Mouse (Mus musculus): Measurements from ENCODE around the gene Sec14l1. TPM values are rescaled to one million over a fixed set of nuclear protein-coding genes. Genes with fewer than 3 reads are reported as not detected.

The Sec14l1 gene
- polyA plus RNA-seq, 1 experiment from 2014 or later, result 33.2 TPM

DNA sequence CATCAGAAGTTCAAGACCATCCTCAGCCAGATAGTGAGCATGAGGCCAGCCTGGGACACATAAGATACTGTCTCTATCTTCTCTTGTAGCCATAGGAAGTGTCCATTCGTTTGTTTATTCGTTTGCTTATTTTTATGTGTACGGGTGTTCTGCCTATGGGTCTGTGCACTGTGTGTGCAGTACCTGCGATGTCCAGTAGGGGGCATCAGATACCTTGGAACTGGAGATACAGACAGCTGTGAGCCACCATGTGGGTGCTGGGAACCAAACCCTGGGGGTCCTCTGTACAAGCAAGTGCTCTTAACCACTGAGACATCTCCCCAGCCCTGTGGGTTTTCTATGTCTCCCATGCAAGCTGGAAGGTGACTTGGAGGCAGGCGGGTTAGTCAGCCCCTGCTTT lies 64.9 kb downstream of the Sec14l1 start:
- 78% methylated on average over 5 of the region's 5 CpGs for WGBS
- Histone ChIP-seq H3K4me2 (ENCODE audit: low read length) (no peak overlapping the region), H3K9ac (ENCODE audit: low read length) (no peak overlapping the region), H3K4me3 (ENCODE audit: control insufficient read depth in 1 of 2, insufficient read depth in 1 of 2, low read depth in 1 of 2, low read length in 2 of 2) (no peak overlapping the region), H3K9me3 (ENCODE audit: control insufficient read depth, low read length) (peaks cover 30% of the 10 kb centered on the region; the same call in 1 of the 2 replicates), H3K36me3 (ENCODE audit: control insufficient read depth, insufficient read depth, low read length) (no peaks in the 10 kb centered on the region), H3K27me3 (ENCODE audit: control insufficient read depth, insufficient read depth, low read length) (no peaks in the 10 kb centered on the region), H3K27ac (replicated peaks in 1 of 2; ENCODE audit: control insufficient read depth in 1 of 2, insufficient read depth in 1 of 2, low read depth in 2 of 2, low read length in 2 of 2) (no peak overlapping the region), H3K4me1 (ENCODE audit: control insufficient read depth in 2 of 2, insufficient read depth in 2 of 2, low read length in 2 of 2) (peaks cover 2 to 5% of the 10 kb centered on the region in 2 experiments; a peak in 2 of 4 replicates)
- no peak for ATAC-seq (ENCODE audit: insufficient number of reproducible peaks, insufficient read depth, low FRiP score, low read depth)

DNA sequence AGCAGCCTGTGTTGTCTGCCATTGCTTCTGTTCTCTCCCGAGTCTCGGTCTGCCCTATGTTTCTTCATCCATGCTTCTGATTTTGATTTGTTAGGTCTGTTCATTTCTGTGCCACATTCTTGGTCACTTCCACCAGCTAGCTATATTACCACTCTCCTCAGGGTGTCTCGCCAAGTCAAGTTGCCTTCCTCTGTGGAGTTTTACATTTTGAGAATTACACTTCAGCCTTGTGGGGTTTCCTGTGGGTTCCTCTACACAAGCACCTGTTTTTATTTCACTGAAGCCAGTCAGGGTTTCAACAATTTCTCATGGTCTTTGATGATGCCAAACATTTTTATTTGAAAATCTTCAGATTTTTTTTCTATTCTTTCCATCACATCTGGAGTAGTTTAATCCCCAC lies 67.8 kb downstream of the Sec14l1 start:
- Histone ChIP-seq H3K27ac (replicated peaks in 1 of 2; ENCODE audit: control insufficient read depth in 1 of 2, insufficient read depth in 1 of 2, low read depth in 2 of 2, low read length in 2 of 2) (no peak overlapping the region), H3K4me1 (ENCODE audit: control insufficient read depth in 2 of 2, insufficient read depth in 2 of 2, low read length in 2 of 2) (no peaks in the 10 kb centered on the region), H3K9ac (ENCODE audit: low read length) (no peak overlapping the region), H3K9me3 (ENCODE audit: control insufficient read depth, low read length) (peaks cover 30% of the 10 kb centered on the region; the same call in 1 of the 2 replicates), H3K36me3 (ENCODE audit: control insufficient read depth, insufficient read depth, low read length) (no peaks in the 10 kb centered on the region), H3K4me2 (ENCODE audit: low read length) (no peak overlapping the region), H3K4me3 (ENCODE audit: control insufficient read depth in 1 of 2, insufficient read depth in 1 of 2, low read depth in 1 of 2, low read length in 2 of 2) (no peak overlapping the region), H3K27me3 (ENCODE audit: control insufficient read depth, insufficient read depth, low read length) (no peaks in the 10 kb centered on the region)
- ATAC-seq (ENCODE audit: insufficient number of reproducible peaks, insufficient read depth, low FRiP score, low read depth), result no peak
- WGBS, result 84% methylated on average over 3 of the region's 3 CpGs

DNA sequence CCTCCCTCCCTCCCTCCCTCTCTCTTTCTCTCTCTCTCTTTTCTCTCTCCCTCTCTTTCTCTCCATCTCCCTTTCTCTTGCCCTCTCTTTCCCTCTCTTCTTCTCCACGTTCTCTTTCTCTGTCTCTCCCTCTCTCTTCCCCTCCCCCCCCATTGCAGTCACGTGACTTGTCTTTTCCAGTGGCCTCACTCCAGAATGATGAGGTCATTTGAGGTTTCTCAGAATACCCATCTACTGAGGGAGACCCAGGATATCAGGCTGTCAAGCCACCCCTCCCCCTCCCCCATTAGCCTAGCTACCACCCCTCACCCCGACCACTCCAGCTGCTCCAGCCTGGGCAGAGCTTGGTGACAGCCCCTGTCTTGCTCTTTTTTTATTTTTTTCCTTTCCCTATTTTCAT lies 68.3 kb downstream of the Sec14l1 start:
- Histone ChIP-seq H3K4me3 (ENCODE audit: control insufficient read depth in 1 of 2, insufficient read depth in 1 of 2, low read depth in 1 of 2, low read length in 2 of 2) (no peak overlapping the region), H3K9me3 (ENCODE audit: control insufficient read depth, low read length) (peaks cover 30% of the 10 kb centered on the region; the same call in 1 of the 2 replicates), H3K36me3 (ENCODE audit: control insufficient read depth, insufficient read depth, low read length) (no peaks in the 10 kb centered on the region), H3K27me3 (ENCODE audit: control insufficient read depth, insufficient read depth, low read length) (no peaks in the 10 kb centered on the region), H3K4me2 (ENCODE audit: low read length) (no peak overlapping the region), H3K9ac (ENCODE audit: low read length) (no peak overlapping the region), H3K4me1 (ENCODE audit: control insufficient read depth in 2 of 2, insufficient read depth in 2 of 2, low read length in 2 of 2) (no peaks in the 10 kb centered on the region), H3K27ac (replicated peaks in 1 of 2; ENCODE audit: control insufficient read depth in 1 of 2, insufficient read depth in 1 of 2, low read depth in 2 of 2, low read length in 2 of 2) (no peak overlapping the region)
- ATAC-seq (ENCODE audit: insufficient number of reproducible peaks, insufficient read depth, low FRiP score, low read depth), result no peak
- WGBS, result 62% methylated on average over 3 of the region's 3 CpGs

DNA sequence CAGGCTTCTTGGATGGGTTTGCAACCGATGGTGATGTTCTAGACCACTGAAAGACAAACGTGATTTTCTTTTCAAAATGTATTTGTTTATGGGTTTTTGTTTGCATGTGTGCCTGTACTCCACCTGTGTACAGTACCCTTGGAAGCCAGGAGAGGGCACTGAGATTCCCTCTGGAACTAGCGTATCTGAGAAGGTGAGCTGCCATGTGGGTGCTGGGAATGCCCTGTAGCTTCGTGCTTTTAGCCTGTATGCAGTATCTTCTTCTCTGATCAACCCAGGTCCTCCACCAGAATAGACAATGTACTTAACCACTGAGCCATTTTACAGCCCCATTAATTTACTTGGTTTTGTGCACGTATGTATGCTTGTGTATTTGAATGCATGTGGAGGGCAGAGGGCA lies 68.9 kb downstream of the Sec14l1 start:
- H3K27me3 ChIP-seq (ENCODE audit: control insufficient read depth, insufficient read depth, low read length), result no peaks in the 10 kb centered on the region
- no peak overlapping the region for H3K4me2 ChIP-seq (ENCODE audit: low read length)
- no peak overlapping the region for H3K4me3 ChIP-seq (ENCODE audit: control insufficient read depth in 1 of 2, insufficient read depth in 1 of 2, low read depth in 1 of 2, low read length in 2 of 2)
- H3K36me3 ChIP-seq (ENCODE audit: control insufficient read depth, insufficient read depth, low read length), result no peaks in the 10 kb centered on the region
- 80% methylated on average over 5 of the region's 5 CpGs for WGBS
- no peak overlapping the region for H3K9ac ChIP-seq (ENCODE audit: low read length)
- H3K27ac ChIP-seq (replicated peaks in 1 of 2; ENCODE audit: control insufficient read depth in 1 of 2, insufficient read depth in 1 of 2, low read depth in 2 of 2, low read length in 2 of 2), result no peak overlapping the region
- ATAC-seq (ENCODE audit: insufficient number of reproducible peaks, insufficient read depth, low FRiP score, low read depth), result no peak
- H3K4me1 ChIP-seq (ENCODE audit: control insufficient read depth in 2 of 2, insufficient read depth in 2 of 2, low read length in 2 of 2), result no peaks in the 10 kb centered on the region
- H3K9me3 ChIP-seq (ENCODE audit: control insufficient read depth, low read length), result peaks cover 30% of the 10 kb centered on the region; the same call in 1 of the 2 replicates

DNA sequence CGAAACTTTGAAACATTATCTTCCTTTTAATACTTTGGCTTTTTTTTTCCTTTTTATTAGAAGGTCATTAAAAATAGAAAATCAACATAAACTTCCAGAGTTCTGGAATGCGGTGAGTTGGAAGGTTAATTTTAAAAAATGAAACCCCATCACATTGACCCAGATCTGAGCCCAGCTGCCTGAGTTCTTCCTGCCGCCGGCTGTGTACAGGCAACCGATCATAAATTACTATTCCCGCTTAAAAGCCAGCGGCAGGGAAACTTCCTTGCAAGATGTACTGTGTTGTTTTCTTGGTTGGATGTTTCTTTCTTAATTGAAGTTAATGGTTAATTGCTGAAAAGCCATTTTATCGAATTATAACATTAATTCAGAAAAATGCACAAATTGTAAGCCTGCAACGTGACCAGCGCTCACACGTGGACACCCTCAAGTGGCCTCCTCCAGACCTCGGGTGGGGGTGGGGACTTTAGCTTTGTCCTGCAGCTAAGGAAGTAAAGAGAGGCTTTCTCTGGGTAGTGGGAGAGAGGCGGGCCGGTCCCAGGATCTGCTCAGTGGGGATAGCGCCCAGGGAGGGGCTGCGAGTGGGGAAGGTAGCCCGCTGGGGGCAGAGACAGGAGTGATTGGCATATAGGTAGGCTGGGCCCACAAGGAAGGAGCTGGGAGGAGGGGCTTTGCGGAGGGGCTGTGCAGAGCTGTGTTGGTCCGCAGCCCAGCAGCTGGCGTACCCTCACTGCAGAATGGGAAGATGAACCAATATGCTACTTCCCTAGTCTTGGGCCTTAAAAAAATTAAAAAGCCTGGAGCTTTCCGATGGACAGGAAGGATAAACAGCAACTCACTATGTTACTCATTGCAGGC lies 70.3 kb downstream of the Sec14l1 start:
- H3K27me3 ChIP-seq (ENCODE audit: control insufficient read depth, insufficient read depth, low read length), result no peaks in the 10 kb centered on the region
- H3K9ac ChIP-seq (ENCODE audit: low read length), result no peak overlapping the region
- 61% methylated on average over 21 of the region's 21 CpGs for WGBS
- H3K4me1 ChIP-seq (ENCODE audit: control insufficient read depth in 2 of 2, insufficient read depth in 2 of 2, low read length in 2 of 2), result no peaks in the 10 kb centered on the region
- no peak overlapping the region for H3K4me3 ChIP-seq (ENCODE audit: control insufficient read depth in 1 of 2, insufficient read depth in 1 of 2, low read depth in 1 of 2, low read length in 2 of 2)
- no peak for ATAC-seq (ENCODE audit: insufficient number of reproducible peaks, insufficient read depth, low FRiP score, low read depth)
- no peak overlapping the region for H3K4me2 ChIP-seq (ENCODE audit: low read length)
- peaks cover 24% of the 10 kb centered on the region; the same call in 1 of the 2 replicates for H3K9me3 ChIP-seq (ENCODE audit: control insufficient read depth, low read length)
- H3K27ac ChIP-seq (replicated peaks in 1 of 2; ENCODE audit: control insufficient read depth in 1 of 2, insufficient read depth in 1 of 2, low read depth in 2 of 2, low read length in 2 of 2), result no peak overlapping the region
- H3K36me3 ChIP-seq (ENCODE audit: control insufficient read depth, insufficient read depth, low read length), result no peaks in the 10 kb centered on the region

DNA sequence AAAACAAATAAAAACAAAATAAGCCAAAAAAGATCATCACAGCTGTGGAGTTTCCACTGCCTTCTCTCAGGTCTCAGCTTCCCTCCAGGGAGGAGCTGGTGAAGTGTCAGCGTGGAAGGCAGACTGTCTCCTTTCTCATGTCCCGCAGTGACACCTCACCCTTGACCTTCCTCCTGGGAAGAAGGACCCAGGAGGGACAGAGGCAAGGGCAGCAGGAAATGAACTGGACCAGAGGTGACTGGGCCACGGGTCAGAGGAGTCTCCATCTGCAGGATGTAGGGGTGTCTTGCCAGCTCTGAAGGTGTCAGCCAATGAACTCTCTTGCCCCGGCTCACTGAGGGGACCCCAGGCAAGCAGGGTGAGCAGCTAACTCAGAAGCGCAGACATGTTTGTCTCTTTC lies 76.6 kb downstream of the Sec14l1 start:
- Histone ChIP-seq H3K4me3 (ENCODE audit: control insufficient read depth in 1 of 2, insufficient read depth in 1 of 2, low read depth in 1 of 2, low read length in 2 of 2) (no peak overlapping the region), H3K27me3 (ENCODE audit: control insufficient read depth, insufficient read depth, low read length) (no peaks in the 10 kb centered on the region), H3K4me1 (ENCODE audit: control insufficient read depth in 2 of 2, insufficient read depth in 2 of 2, low read length in 2 of 2) (no peaks in the 10 kb centered on the region), H3K27ac (replicated peaks in 1 of 2; ENCODE audit: control insufficient read depth in 1 of 2, insufficient read depth in 1 of 2, low read depth in 2 of 2, low read length in 2 of 2) (no peak overlapping the region), H3K36me3 (ENCODE audit: control insufficient read depth, insufficient read depth, low read length) (no peaks in the 10 kb centered on the region), H3K9ac (ENCODE audit: low read length) (no peak overlapping the region), H3K4me2 (ENCODE audit: low read length) (no peak overlapping the region), H3K9me3 (ENCODE audit: control insufficient read depth, low read length) (no peaks in the 10 kb centered on the region)
- ATAC-seq (ENCODE audit: insufficient number of reproducible peaks, insufficient read depth, low FRiP score, low read depth), result no peak
- WGBS, result 71% methylated on average over 5 of the region's 5 CpGs

DNA sequence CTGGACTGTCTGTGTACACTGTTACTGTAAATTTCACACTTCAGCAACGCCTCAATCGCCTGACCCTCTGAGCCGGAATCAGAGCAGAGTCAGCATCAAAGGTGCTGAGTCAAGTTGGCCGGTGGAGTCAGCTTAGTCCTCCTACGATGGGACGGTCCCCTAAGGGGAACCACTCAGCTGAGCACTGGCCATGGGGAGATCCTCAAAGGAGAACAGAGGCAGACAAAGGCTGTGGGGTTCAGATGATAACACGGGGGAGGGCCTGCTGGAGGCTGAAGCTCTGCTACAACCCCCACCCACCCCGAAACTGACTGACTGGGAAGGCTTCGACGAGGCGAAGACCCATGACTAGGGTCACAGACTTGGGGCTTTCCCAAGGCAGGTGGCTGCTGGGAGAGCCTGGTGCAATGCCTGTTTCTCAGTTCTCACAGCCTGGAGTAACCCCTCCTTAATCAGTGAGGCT lies 79.5 kb downstream of the Sec14l1 start:
- H3K36me3 ChIP-seq (ENCODE audit: control insufficient read depth, insufficient read depth, low read length), result no peaks in the 10 kb centered on the region

More for the DNA sequence above, 79.5 kb downstream of the Sec14l1 start:
- H3K27me3 ChIP-seq (ENCODE audit: control insufficient read depth, insufficient read depth, low read length), result peaks cover 11% of the 10 kb centered on the region
- no peak for ATAC-seq (ENCODE audit: insufficient number of reproducible peaks, insufficient read depth, low FRiP score, low read depth)
- H3K4me1 ChIP-seq (ENCODE audit: control insufficient read depth in 2 of 2, insufficient read depth in 2 of 2, low read length in 2 of 2), result peaks cover 0 to 4% of the 10 kb centered on the region in 2 experiments; a peak in 2 of 4 replicates
- H3K27ac ChIP-seq (replicated peaks in 1 of 2; ENCODE audit: control insufficient read depth in 1 of 2, insufficient read depth in 1 of 2, low read depth in 2 of 2, low read length in 2 of 2), result no peak overlapping the region
- no peak overlapping the region for H3K4me2 ChIP-seq (ENCODE audit: low read length)
- 60% methylated on average over 11 of the region's 11 CpGs for WGBS
- no peak overlapping the region for H3K4me3 ChIP-seq (ENCODE audit: control insufficient read depth in 1 of 2, insufficient read depth in 1 of 2, low read depth in 1 of 2, low read length in 2 of 2)
- H3K9me3 ChIP-seq (ENCODE audit: control insufficient read depth, low read length), result no peaks in the 10 kb centered on the region
- no peak overlapping the region for H3K9ac ChIP-seq (ENCODE audit: low read length)

All from heart, embryonic 14.5 days (tissue).